Mouse (Mus musculus) adrenal gland, adult 8-10 months (tissue): ENCODE measurements around the gene Glod4. TPM values are rescaled to one million over a fixed set of nuclear protein-coding genes. Genes with fewer than 3 reads are reported as not detected.

Source experiments
- DNase-seq: peaks from one replicate; pipeline ENCODE4 v3.0.0; 2022
- total RNA-seq, 4 experiments: library from RNA; stranded (reverse); gene quantifications; 2 replicates each; pipeline ENCODE4 v1.2.4; 2022

The Glod4 gene
- total RNA-seq, 4 experiments from 2014 or later, result 89.4 to 107 (median 93.5) TPM

GRCm38 (mm10) chr11:76146187-76147010, 97.1 kb downstream of the Glod4 start:
- no peak for DNase-seq

DNA sequence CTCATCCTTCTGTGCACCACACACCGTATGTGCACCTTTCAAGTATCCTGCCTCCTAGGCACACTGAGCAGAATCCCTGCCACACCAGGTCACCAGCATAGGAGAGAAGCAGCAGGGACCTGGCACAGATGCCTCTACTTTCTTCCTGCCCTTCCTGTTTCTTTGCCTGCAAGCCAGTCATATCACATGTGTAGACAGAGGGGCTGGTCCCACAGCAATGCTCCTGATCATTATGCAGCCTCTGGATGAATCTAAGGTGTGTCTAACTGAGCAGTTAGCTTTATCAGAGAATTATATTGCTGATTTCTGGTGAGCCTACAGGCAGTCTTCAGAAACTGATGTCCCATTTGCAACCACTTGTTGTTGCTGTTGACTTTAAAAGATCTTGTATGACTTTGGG, 98.4 kb downstream of the Glod4 start:
- no peak for DNase-seq

DNA sequence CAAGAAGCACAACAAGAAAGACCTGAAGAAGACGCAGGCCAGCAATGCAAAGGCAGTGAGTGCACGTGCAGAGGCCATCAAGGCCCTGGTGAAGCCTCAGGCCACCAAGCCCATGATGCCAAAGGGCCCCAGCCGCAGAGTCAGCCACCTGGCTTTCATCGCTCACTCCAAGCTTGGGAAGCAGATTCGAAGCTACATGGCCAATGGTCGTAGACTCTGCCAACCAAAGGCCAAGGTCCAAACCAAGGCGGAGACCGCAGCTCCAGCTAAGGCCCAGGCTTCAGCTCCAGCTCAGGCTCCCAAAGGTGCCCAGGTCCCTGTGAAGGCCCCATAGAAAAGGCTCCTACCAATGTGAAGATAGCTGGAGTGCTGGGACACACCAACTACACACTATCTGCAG, 99.1 kb downstream of the Glod4 start:
- DNase-seq, result no peak

- no peak for DNase-seq
Measured at GRCm38 (mm10) chr11:76137996-76138395, 105.5 kb downstream of the Glod4 start.

DNA sequence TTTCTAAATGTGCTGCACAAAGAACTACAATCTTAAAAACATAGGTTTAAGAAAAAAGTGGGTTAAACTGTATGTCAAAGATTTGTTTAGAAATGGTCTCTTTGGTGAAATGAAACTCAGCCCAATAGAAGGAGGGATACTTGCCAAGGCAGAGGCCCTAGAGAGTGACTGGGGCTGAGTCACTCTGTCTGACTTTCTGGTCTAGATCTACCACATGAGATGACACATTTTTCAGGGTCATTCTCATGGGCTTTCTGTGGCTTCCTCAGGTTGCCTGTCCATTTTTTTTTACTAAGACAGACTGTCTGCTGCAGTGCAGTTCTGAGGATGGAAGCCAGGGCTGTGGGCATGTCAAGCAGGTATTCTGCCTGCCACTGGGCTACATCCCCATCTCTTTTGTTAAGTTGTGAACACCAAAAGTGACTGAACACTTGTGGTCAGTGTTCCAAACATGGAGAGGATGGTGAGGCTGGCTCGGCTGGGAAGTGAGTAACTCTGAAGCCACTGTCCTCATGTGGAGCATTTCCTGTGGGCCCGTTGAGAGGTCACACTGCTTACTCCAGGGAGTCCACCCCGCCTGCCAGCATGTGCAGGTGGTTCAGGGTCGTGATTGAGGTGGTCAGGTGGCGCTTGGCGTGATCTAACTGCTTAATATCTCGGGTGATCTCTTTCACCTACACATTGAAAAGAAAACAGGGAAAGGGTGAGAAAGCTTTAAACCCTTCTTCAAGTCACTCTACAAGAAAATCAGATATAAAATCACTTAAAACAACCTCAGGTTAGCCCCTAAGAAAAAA, 107.7 kb downstream of the Glod4 start:
- DNase-seq, result peak; percentile 54

GRCm38 (mm10) chr11:76130859-76131258, 112.7 kb downstream of the Glod4 start:
- DNase-seq, result peak; percentile 34

DNA sequence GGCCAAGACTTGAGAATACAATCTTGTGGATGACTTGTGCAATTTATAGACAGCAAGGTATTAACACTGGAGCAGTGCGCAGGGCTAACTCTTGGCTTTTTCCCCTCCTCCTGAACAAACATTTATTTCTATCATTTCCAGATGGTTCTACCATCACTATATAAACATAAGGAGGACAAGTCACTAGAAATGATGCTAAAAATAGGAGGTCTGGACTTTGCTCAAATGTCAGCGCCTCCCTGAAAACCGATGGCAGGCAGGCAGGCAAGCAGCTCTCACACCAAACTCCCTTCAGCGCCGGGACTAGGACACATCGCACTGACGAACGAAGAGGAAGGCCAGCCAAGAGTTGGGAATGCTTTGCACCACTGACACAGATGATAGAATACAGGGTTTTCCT, 118.1 kb downstream of the Glod4 start:
- DNase-seq, result no peak

- no peak for DNase-seq
Measured at GRCm38 (mm10) chr11:76123517-76123916, 120.0 kb downstream of the Glod4 start.

GRCm38 (mm10) chr11:76122571-76122970, 121.0 kb downstream of the Glod4 start:
- DNase-seq, result no peak

- DNase-seq, result no peak
Measured at GRCm38 (mm10) chr11:76121086-76121485, 122.4 kb downstream of the Glod4 start.

DNA sequence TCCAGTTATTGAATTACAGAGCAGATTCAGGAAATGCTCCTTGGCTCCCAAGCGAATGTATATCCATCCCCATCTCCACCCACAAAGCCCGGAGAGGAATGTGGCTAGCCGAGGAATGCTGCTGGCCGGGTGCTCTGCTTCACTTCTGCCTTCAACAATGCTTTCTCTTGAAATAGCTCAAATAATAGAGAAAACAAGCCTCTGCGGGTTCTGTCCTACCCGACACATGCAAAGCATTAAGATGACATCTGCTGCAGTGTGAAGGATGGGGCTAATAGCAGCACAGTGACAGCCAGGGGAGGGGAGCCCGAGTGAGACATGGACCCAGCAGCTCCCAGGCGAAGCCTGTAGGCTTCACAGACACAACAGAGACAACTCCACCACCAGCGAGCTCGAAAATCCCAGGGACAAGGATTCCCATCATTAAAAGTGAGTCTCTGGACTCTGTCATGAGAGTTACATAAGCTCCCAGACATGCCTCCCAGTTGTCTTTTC, 123.1 kb downstream of the Glod4 start:
- DNase-seq, result no peak

DNA sequence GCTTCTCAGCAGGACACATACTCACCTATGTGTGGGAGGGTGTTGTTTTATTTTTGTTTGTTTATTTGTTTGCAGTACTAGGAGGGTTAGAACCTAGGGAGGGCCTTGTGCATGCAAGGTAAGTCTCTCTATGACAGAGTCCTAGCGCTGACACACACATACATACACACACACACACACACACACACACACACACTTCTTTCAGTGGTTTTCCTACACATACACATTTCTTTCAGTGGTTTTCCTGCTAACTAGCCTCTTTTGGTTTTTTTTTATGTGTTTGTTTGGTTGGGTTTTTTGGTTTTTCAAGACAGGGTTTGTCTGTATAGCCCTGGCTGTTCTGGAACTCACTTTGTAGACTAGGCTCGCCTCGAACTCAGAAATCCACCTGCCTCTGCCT, 133.1 kb downstream of the Glod4 start:
- DNase-seq, result no peak

DNA sequence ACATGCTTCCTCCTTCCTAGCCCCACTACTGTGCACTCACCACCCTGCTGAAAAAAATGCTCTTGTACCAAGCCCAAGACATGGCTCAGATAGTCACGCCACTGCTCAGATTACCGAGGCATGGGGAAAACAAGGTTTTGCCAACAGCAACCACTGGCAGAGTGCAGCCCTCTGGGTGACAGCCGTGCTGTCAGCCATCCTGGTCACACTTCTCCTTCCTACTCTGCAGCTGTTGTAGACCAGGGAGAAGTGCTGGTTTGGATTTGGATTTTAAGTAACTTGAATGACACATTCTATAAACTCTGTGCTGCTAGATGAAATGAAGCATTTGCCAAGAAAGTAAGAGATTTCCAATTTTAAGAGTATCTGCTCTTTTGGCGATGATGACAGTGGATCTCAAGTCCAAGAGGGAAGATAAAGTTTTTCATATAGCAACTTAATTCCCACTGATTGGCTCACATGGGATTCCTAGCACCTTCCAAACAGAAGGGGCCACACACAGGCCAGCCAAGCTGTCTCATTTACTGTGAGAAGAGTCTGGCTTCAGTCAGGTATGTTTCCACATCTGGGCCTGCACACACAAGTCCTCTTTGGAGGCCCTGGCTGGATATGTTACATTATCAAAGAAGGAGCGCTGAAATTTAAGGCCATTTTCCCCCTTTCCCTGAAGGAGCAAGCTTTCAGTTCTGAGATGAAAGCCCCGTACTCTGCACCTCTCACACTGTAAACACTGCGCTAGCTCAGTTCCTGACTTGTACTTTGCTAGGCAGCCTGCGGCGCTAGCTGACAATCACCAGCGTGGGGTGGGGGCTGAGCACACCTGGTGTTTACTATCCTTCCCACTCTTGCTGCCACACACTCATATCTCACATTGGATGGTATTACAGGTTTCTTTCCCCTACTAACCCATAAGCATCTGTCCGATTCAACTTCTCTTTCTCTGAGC, 136.7 kb downstream of the Glod4 start:
- no peak for DNase-seq

DNA sequence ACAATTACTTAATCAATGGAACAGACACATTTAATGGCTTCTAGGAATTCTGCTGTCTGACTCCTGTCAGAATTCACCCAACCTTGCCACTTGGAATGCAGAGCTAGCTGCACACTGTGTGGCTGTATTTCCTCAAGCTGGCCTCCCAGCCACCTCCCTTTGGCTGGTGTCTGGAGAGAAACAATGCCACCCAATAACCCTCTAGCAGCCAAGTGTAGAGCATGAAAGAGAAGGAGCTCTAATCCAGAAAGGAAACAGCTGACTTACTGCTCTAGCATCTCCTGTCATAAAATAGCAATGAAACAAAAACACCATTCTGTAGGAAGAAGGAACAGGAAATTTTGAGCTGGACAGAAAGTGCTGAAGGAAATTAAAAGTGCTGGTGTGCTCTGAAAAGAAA, 142.4 kb downstream of the Glod4 start:
- no peak for DNase-seq

DNA sequence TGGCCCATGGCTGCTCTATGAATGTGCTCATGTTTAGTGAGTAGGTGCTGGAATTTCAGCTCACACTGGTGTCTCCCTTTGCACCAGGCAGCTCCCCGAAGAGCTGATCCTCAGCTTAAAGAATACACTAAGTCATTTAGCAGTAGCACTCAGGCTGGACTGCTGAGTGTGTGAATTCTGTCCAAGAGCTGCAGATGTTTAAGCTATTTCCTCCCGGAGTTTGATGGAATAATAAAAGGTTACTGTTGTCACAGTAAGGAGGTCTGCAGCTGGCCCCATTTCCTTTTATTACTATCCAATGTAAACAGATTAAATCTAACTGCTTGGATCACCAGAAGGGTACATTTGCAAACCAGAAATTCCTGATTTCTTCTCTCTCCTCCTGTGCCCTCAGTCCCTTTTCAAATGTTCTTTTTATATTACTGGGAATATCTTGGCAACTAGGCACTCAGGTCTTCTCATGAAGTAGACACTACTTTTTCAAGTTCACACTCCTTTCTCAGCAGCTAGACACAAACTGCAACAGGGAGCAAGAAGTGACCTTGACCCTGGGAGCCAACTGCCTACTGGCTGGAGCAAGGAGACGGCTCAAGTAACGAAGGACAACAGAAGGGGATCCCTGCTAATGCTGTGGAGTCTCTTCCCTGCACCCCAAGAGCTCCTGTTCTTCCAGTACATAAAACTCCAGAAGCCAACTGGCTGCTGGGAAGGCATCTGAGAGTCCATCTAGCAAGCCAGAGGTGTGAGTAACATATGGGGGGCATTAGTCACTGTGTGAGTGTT, 144.1 kb downstream of the Glod4 start:
- DNase-seq, result peak; percentile 32

DNA sequence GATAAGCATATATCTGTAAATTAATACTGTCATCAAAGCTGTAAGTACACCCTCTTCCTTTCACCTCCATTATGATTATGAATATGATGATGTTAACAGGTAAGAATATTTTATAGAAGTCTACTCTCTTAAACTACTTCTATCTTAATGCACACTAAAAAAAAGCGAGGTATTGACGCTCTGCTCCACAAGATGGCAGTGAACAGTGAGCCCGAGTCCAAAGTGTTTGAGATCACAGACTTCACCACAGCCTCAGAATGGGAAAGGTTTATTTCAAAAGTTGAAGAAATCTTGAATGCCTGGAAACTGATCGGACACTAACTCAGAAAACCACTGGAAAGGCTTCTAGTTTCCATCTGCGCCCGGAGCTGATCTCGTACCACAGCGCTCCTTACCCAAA, 149.9 kb downstream of the Glod4 start:
- DNase-seq, result no peak

- DNase-seq, result peak; percentile 77
Measured at GRCm38 (mm10) chr11:76089776-76090175, 153.7 kb downstream of the Glod4 start.

DNA sequence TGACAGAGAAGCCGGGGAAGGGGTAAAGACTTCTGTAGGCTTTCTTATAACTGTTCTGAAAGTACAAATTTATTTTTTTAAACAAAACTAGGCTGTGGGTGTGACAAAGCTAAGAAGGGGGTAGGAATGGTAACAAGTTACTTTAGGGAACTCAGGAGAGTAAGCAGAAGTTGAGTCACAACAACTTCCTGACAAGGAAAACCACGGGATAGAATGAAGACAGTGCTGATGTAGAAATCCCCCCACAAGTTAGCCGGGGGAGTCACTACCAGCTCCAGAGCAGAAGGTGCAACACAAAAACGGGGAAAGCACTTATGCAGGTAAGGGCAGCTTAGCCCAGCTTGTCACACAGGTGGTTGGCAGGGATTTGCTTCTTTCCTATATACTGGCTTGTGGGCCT, 155.0 kb downstream of the Glod4 start:
- no peak for DNase-seq

DNA sequence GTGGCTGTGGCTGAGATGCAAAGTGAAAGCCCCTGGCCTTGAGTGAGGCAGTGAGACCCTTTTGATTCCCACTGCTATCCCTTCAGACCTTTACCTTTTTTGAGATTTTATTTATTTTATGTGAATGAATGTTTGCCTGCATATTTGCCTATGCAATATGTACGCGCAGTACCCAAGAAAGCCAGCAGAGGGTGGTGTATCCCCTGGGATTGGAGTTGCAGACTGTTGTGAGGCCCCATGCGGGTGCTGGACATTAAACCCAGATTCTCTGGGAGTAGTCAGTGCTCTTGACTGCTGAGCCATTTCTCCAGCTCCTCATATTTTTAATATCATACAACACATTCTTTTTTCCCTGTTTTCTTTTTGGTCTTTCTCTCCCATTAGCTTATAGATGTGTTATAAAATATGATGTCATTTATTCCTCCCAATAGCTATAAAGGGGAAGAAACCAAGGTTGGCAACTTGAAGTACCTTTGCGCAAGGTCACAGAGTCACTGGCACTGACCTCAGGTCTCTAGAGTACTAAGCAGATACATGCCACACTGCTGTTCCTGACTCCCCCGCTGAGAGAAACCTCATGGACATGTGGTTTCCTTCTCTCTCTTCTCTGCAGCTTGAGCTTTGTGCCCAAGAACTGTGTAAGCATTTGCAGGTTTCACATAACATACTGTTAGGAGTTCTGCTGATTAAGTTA, 157.5 kb downstream of the Glod4 start:
- DNase-seq, result peak; percentile 26

DNA sequence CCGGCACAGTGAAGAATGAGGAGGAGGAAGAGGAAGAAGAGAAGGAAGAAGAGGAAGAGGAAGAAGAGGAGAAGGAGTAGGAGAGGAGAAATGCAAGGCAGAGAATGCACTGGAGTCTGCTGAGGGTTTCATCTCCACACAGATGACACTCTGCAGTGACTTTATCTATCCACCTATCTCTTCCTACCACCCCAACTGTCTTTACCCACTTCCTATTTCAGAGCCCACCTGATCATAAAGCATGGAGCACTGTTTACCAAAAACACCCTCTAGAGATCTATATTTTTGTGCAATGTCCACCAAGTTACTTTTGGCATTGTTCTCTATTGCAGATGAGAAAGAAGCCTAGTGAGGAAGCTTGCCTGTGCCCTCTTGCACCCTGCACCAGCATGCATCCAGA, 158.6 kb downstream of the Glod4 start:
- no peak for DNase-seq

DNA sequence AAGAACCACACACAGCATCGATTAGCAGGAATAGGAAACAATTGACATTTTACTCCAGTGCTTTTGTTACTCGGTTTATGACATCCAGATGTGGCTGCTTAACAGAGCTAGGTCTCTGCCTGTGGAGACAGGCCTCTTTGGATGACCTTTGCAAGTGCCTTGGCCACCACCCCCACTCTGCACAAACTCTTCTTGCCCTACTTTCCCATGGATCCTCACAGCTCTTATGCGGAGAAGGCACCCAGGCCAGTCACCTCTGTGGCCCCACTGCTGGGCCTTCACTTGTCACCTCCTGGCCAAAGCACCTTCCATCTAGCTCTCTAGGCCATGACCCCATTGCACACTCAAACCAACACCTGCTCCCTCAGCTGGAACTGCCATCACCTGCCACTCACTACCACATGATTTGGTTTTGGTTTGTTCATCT, 159.6 kb downstream of the Glod4 start:
- no peak for DNase-seq
